8 mouse cellular contexts compared by ENCODE assay signal in genomic region chr15:11037711-11038110, GRCm38 (mm10). TPM values are rescaled to one million over a fixed set of nuclear protein-coding genes. Genes with fewer than 3 reads are reported as not detected.
DNase-seq lines count a peak whose midpoint lies in the region; ATAC-seq and TF ChIP-seq lines count a peak whose summit lies in the region.

Gene Rxfp3 (minus strand): TSS chr15:11037991.

- no peaks in the 10 kb centered on the region for H3K36me3 ChIP-seq in heart, adult 2 months (ENCODE audit: control insufficient read depth, insufficient read depth, low read length)
- no peaks in the 10 kb centered on the region for H3K36me3 ChIP-seq in ES-Bruce4 (ENCODE audit: control insufficient read depth, insufficient read depth, low read length, poor library complexity, severe bottlenecking)
- H3K36me3 ChIP-seq in forebrain, embryonic 13.5 days (ENCODE audit: poor library complexity, severe bottlenecking): no peaks in the 10 kb centered on the region
- H3K36me3 ChIP-seq in limb, embryonic 13.5 days: no peaks in the 10 kb centered on the region

- peak within 1 kb of the TSS; percentile 26 for H3K4me3 ChIP-seq in heart, adult 2 months
- H3K4me3 ChIP-seq in ES-Bruce4 (ENCODE audit: low read depth, low read length): peak within 1 kb of the TSS; percentile 49
- H3K4me3 ChIP-seq in forebrain, embryonic 13.5 days: peak within 1 kb of the TSS; percentile 31
- H3K4me3 ChIP-seq in limb, embryonic 13.5 days: peak within 1 kb of the TSS; percentile 46

- H3K4me2 ChIP-seq in forebrain, embryonic 13.5 days: peak within 1 kb of the TSS; percentile 62
- H3K4me2 ChIP-seq in limb, embryonic 13.5 days (replicated peaks): peak within 1 kb of the TSS; percentile 76

- H3K4me1 ChIP-seq in heart, adult 2 months (ENCODE audit: control insufficient read depth, insufficient read depth, low read length): no peaks in the 10 kb centered on the region; the same call in 1 of the 2 replicates
- no peaks in the 10 kb centered on the region for H3K4me1 ChIP-seq in ES-Bruce4 (ENCODE audit: control insufficient read depth, insufficient read depth, low read length)
- peaks cover 19% of the 10 kb centered on the region for H3K4me1 ChIP-seq in forebrain, embryonic 13.5 days
- H3K4me1 ChIP-seq in limb, embryonic 13.5 days: peaks cover 28% of the 10 kb centered on the region

- DNase-seq in heart, adult 2 months: peak in 1 of 2 experiments; percentile 20
- no peak for DNase-seq in heart, postnatal 25 days (ENCODE audit: low spot score)
- peak; percentile 12 for DNase-seq in right cerebral cortex, postnatal 25 days
- DNase-seq in B cell, adult 2 months: no peak
- DNase-seq in ovary, adult 18-20 months (ENCODE audit: low spot score): no peak

- no peak for TF ChIP-seq POLR2A in heart, adult 2 months (IDR thresholded peaks at IDR 0.05; ENCODE audit: insufficient read depth, low read depth, low read length)
- no peak for TF ChIP-seq POLR2A in ES-Bruce4 (IDR thresholded peaks at IDR 0.05; ENCODE audit: insufficient read depth, low read length)

- WGBS in heart, adult 2 months: 5% methylated on average over 16 of the region's 16 CpGs
- 2% methylated on average over 16 of the region's 16 CpGs for WGBS in forebrain, embryonic 13.5 days
- 5% methylated on average over 16 of the region's 16 CpGs for WGBS in limb, embryonic 13.5 days

- no peak within 1 kb of the TSS for H3K27ac ChIP-seq in heart, adult 2 months
- no peak within 1 kb of the TSS for H3K27ac ChIP-seq in ES-Bruce4 (ENCODE audit: insufficient read depth, low read length)
- H3K27ac ChIP-seq in forebrain, embryonic 13.5 days: no peak within 1 kb of the TSS
- H3K27ac ChIP-seq in limb, embryonic 13.5 days: no peak within 1 kb of the TSS

- no peaks in the 10 kb centered on the region for H3K79me2 ChIP-seq in heart, adult 2 months (replicated peaks; ENCODE audit: control insufficient read depth, insufficient read depth, low read length)

- H3K9me3 ChIP-seq in ES-Bruce4 (replicated peaks; ENCODE audit: control insufficient read depth, insufficient read depth, low read length, poor library complexity, severe bottlenecking): no peaks in the 10 kb centered on the region
- no peaks in the 10 kb centered on the region for H3K9me3 ChIP-seq in forebrain, embryonic 13.5 days (replicated peaks)
- H3K9me3 ChIP-seq in limb, embryonic 13.5 days: no peaks in the 10 kb centered on the region

- H3K9ac ChIP-seq in heart, adult 2 months (ENCODE audit: low read depth, low read length): no peak within 1 kb of the TSS
- H3K9ac ChIP-seq in ES-Bruce4 (ENCODE audit: low read depth, poor library complexity, severe bottlenecking): no peak within 1 kb of the TSS
- H3K9ac ChIP-seq in forebrain, embryonic 13.5 days: 0 out of 2 replicates have a peak within 1 kb of the TSS, but pooled peaks have one; percentile 18
- peak within 1 kb of the TSS; percentile 54 for H3K9ac ChIP-seq in limb, embryonic 13.5 days

- TF ChIP-seq EP300 in heart, adult 2 months (IDR thresholded peaks at IDR 0.05; ENCODE audit: insufficient read depth, low read depth, low read length): no peak
- TF ChIP-seq EP300 in ES-Bruce4 (IDR thresholded peaks at IDR 0.05; ENCODE audit: insufficient read depth, low read depth, low read length): no peak

- TF ChIP-seq CTCF in heart, adult 2 months (IDR thresholded peaks at IDR 0.05): no peak
- no peak for TF ChIP-seq CTCF in ES-Bruce4 (IDR thresholded peaks at IDR 0.05; ENCODE audit: low read depth, low read length)

- ATAC-seq in forebrain, embryonic 13.5 days: no peak
- no peak for ATAC-seq in limb, embryonic 13.5 days (ENCODE audit: low FRiP score, low read depth)

- peaks cover 6% of the 10 kb centered on the region; the same call in 1 of the 2 replicates for H3K27me3 ChIP-seq in heart, adult 2 months (ENCODE audit: control insufficient read depth, insufficient read depth, low read length)
- peaks cover 11% of the 10 kb centered on the region; the same call in 1 of the 2 replicates for H3K27me3 ChIP-seq in ES-Bruce4 (ENCODE audit: control insufficient read depth, insufficient read depth, low read length, poor library complexity, severe bottlenecking)
- peaks cover 47% of the 10 kb centered on the region for H3K27me3 ChIP-seq in forebrain, embryonic 13.5 days
- H3K27me3 ChIP-seq in limb, embryonic 13.5 days: peaks cover 56% of the 10 kb centered on the region

- intact Hi-C loops in heart, adult 2 months (cut with DNase I): loop anchor here (1.0 to 10.0 kb wide), 2 partner anchors 207 to 283 kb away; no protein-coding TSS in a partner anchor
- intact Hi-C loops in heart, postnatal 25 days (cut with DNase I): loop anchor here (1.0 to 5.0 kb wide), 3 partner anchors 115 to 343 kb away; no protein-coding TSS in a partner anchor

RNA-seq across cellular contexts. Expression of gene Rxfp3, which starts in this region (rescaled TPM):
- under 1 TPM; 0.05 to 0.09 TPM for total RNA-seq in heart, adult 2 months (2021)
- 0.06 and 0.08 TPM in 2 replicates for polyA plus RNA-seq in heart, adult 2 months (2012; rRNA removed)
- under 1 TPM in 1 of 2 experiments, not detected in 1; 0.08 TPM for total RNA-seq in heart, postnatal 25 days (2021)
- polyA plus RNA-seq in ES-Bruce4 (2011; ENCODE audit: insufficient read depth, insufficient read length, low read depth, missing spikeins): not detected in 2 replicates
- 0.57 and 0.96 TPM in 2 replicates for polyA plus RNA-seq in forebrain, embryonic 13.5 days (2015; fragmentation: Nextera tagmentation; extraction: Ambion mirVana)
- 1.1 and 1.4 TPM in 2 replicates for polyA plus RNA-seq in limb, embryonic 13.5 days (2015; fragmentation: Nextera tagmentation; extraction: Ambion mirVana)

Comparison
In these comparisons a context has a peak if more than half of its experiments do, and no peak if none do; other contexts are left out.
1. H3K9ac ChIP-seq: peak in forebrain, embryonic 13.5 days (single experiment) and limb, embryonic 13.5 days (single experiment); none in heart, adult 2 months (single experiment) and ES-Bruce4 (single experiment).
2. Peak in every context shown above with its lines, with median percentiles within 50 percentile points of each other: H3K4me3 ChIP-seq.